Mouse (Mus musculus) megakaryocyte-erythroid progenitor cell, adult 5 weeks (primary cell): ENCODE measurements around the gene Cotl1. TPM values are rescaled to one million over a fixed set of nuclear protein-coding genes. Genes with fewer than 3 reads are reported as not detected.

Experiments
- polyA plus RNA-seq: library from polyadenylated mRNA; stranded (reverse); fragments of >175 nt; gene quantifications from 2 replicates; pipeline ENCODE4 v1.2.3, GENCODE M21; 2012

Gene Cotl1
- polyA plus RNA-seq = 501 and 581 TPM in 2 replicates

DNA sequence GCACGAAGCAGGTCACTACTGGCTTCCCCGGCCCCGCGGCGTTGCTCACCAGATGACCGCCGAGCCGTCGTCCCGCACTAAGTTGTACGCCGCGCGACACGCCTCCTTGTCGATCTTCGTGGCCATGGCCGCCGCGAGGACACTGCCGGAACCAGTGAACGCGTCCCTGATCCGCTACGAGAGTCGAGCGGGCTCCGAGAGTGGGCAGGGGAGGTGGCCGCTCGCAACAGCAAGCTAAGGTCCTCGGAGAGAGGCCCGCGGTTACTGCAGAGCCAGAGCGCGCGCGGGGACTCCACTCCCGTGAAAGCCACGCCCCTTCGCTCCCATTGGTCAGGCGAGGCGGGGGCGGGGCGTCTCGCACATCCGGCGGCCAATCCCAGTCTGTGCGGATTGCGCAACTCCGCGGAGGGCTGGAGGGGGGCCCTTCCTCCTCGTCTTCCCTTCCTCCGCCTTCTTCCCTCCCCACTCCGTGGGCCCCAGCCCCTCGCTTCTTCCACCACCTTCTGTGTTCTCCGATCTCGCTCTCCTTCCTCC lies at the start of gene Cotl1:
Gene Cotl1, minus strand, starts transcription at position 270 of the 534 bp plus-strand sequence.

DNA sequence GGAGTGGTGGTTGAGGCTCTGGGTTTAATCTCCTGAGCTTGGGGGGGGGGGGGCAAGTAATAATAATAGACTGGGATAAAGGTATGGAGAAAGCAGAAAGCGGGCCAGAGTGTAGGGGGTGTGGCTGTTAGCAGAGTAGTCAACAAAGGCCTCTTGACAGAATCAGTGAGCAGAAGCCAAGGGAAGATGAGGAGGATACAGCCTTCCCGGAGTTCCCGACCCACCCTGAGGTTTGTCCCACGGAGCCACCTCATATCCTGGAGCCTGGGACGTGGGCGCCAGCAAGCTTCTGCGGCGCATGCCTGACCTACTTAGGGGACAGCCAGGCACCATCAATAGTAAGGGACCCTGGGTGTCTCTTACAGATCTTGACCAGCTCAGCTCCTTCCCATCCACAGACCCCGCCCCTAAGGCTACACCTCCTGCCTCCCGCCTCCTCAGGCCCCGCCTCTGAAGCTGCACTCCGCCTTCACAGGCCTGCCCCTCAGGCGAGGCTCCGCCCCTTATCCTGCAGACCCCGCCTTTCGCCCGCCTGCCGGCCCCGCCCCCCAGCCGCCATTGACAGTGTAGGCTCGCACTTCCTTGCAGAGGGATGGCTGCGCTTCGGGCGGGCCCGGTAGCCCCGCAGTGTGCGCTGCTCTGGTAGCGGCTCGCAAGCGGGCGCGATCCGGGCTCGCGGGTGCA lies 21.5 kb upstream of the Cotl1 start, which contains the start of gene Klhl36:
Gene Klhl36, plus strand, starts transcription at position 561 of the 684 bp plus-strand sequence.

DNA sequence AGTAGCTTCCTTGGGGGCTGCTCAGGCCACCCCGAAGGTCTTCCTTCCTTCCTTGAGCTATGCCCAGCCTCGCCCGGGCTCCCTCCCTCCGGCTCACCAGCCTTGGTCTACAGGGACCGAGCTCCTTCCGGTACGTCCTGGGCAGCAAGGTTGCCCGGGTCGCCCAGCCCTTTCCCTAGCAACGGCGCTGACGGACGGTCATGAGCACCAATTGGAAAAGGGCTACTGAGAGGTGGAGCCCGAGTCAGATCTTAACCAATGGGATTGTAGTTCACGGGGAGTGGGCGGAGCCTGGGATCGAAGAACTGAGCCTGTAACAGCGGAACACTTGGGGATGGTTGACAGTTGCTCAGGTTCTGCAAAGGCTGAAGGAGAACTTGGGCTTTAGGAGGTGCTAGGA lies 62.1 kb downstream of the Cotl1 start, which contains the start of gene Tldc1:
Gene Tldc1, minus strand, starts transcription at position 154 of the 400 bp plus-strand sequence.

Other genes with a start within 250 kb of the Cotl1 start
- gene Taf1c, start 235.3 kb downstream of the Cotl1 start, polyA plus RNA-seq = 44.0 and 45.1 TPM in 2 replicates
- not detected in 2 replicates for gene Adad2, start 227.8 kb downstream of the Cotl1 start, polyA plus RNA-seq
- not detected in 2 replicates for gene Kcng4, start 204.9 kb downstream of the Cotl1 start, polyA plus RNA-seq
- not detected in 2 replicates for gene Wfdc1, start 174.2 kb downstream of the Cotl1 start, polyA plus RNA-seq
- gene Atp2c2, start 140.5 kb downstream of the Cotl1 start, polyA plus RNA-seq = 0.12 and 0.19 TPM in 2 replicates
- gene Tldc1, start 62.1 kb downstream of the Cotl1 start, polyA plus RNA-seq = 2.7 and 4.1 TPM in 2 replicates
- gene Klhl36, start 21.7 kb upstream of the Cotl1 start, polyA plus RNA-seq = 13.0 and 13.6 TPM in 2 replicates
- gene Usp10, start 69.8 kb upstream of the Cotl1 start, polyA plus RNA-seq = 56.1 and 62.7 TPM in 2 replicates
- gene Gm20388, start 70.3 kb upstream of the Cotl1 start, polyA plus RNA-seq = 7.5 and 10.2 TPM in 2 replicates
- 1.3 and 3.6 TPM in 2 replicates for gene Crispld2, start 151.9 kb upstream of the Cotl1 start, polyA plus RNA-seq